Mouse (Mus musculus): Measurements from ENCODE around the gene Klf13.

DNA sequence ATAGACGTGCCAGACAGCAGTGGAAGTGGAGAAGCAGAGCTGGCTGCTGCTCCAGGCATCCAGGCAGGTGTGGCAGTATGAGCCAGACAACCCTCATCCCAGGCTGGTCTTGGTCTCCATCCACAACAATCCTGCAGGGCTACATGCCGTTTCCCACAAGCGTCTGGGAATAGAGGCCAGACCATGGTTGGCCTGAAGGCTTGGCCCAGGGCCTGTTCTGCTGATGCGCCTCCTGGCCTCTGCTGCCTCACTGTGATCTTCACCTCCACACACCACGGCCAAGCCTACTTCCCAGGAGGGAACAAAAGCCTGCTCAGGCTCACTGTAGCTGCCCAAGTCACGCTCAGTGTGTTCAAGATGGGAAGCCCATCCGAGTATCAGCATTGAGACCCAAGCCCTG is 56.0 kb downstream of the Klf13 start:
- TF ChIP-seq CTCF (IDR thresholded peaks at IDR 0.05; ENCODE audit: low read depth) (no peak), EP300 (optimal IDR thresholded peaks at IDR 0.05) (no peak)
